Mouse (Mus musculus) adrenal gland, postnatal 4 days (tissue): ENCODE measurements around the gene AA467197. TPM values are rescaled to one million over a fixed set of nuclear protein-coding genes. Genes with fewer than 3 reads are reported as not detected.

Source experiments
- microRNA-seq: library from miRNA; unstranded; fragments of <30 nt; microRNA quantifications from one replicate; pipeline ENCODE4 v1.2.0, GENCODE M21; 2021
- total RNA-seq, 2 experiments: library from RNA; stranded (reverse); gene quantifications; 2 replicates each; pipeline ENCODE4 v1.2.3; 2021

AA467197 gene
- total RNA-seq, 2 experiments from 2014 or later = 0.42 to 0.68 TPM

Small RNA genes within 50 kb of the gene (microRNA-seq; reads per million reads assigned to microRNA genes)
- 3.4 reads per million, percentile 9 among the genes with 10 or more reads in this experiment for gene Mir147

Other genes starting within 250 kb of the AA467197 start
- gene Slc28a2, start 210.5 kb upstream of the AA467197 start, total RNA-seq = 1 to 10 TPM; 1.8 to 2.4 TPM
- under 1 TPM; 0.17 to 0.23 TPM for gene Gm14085, start 152.0 kb upstream of the AA467197 start, total RNA-seq
- 10 to 100 TPM; 22.8 to 82.9 TPM for gene Gatm, start 25.7 kb upstream of the AA467197 start, total RNA-seq
- gene Slc30a4, start 65.7 kb downstream of the AA467197 start, total RNA-seq = 10 to 100 TPM; 33.2 to 34.4 TPM
- gene Bloc1s6, start 101.5 kb downstream of the AA467197 start, total RNA-seq = 10 to 100 TPM; 31.7 to 34.1 TPM
- 10 to 100 TPM; 30.3 to 35.1 TPM for gene Sqor, start 128.3 kb downstream of the AA467197 start, total RNA-seq